Mouse (Mus musculus) naive thymus-derived CD4-positive, alpha-beta T cell, adult 2 months (primary cell): ENCODE measurements at regions not wholly inside any gene's neighbourhood (a gene's known extent, or its start where the extent isn't known, plus 50 kb on each side); places are given as distances from the start of the nearest gene placed in this dataset.

Source experiments
- DNase-seq: peaks from one replicate; pipeline ENCODE4 v3.0.0-alpha.2; 2011; ENCODE audit warnings: low read depth

GRCm38 (mm10) chrX:112984668-112985067, 200.6 kb downstream of the Chm start:
- no peak for DNase-seq

GRCm38 (mm10) chrX:112984073-112984472, 201.2 kb downstream of the Chm start:
- no peak for DNase-seq

GRCm38 (mm10) chrX:112978583-112978982, 206.7 kb downstream of the Chm start:
- peak; percentile 27 for DNase-seq

- no peak for DNase-seq
Observed at GRCm38 (mm10) chrX:112964093-112964492, 221.2 kb downstream of the Chm start.

- peak; percentile 11 for DNase-seq
Observed at GRCm38 (mm10) chrX:112949792-112950191, 235.5 kb downstream of the Chm start.

- peak; percentile 13 for DNase-seq
Observed at GRCm38 (mm10) chrX:112947521-112947920, 237.8 kb downstream of the Chm start.

- DNase-seq, result no peak
Observed at GRCm38 (mm10) chrX:112925542-112926182, 227.2 kb upstream of the Pof1b start.

GRCm38 (mm10) chrX:112903631-112904410, 205.4 kb upstream of the Pof1b start:
- peak; percentile 6 for DNase-seq

- DNase-seq, result no peak
Observed at GRCm38 (mm10) chrX:112886539-112886938, 188.1 kb upstream of the Pof1b start.
